Mouse (Mus musculus) stomach, postnatal 0 days (tissue): Measurements from ENCODE around the gene Egln1. TPM values are rescaled to one million over a fixed set of nuclear protein-coding genes. Genes with fewer than 3 reads are reported as not detected.

ENCODE experiments used
- ATAC-seq: fragments of 200-750 bp; cut with Nextera tagmentation; 2 replicates; pipeline ENCODE4 v1.8.0; 2017; ENCODE audit not compliant: low FRiP score, low TSS enrichment
- DNase-seq: peaks from one replicate; pipeline ENCODE4 v3.0.0-alpha.2; 2016; ENCODE audit warnings: low spot score
- H3K27ac ChIP-seq: fragments of 300-500 bp; sonication (generic); replicated peaks from 2 replicates; pipeline ENCODE4 v1.5.1; 2014; ENCODE audit warnings: mild to moderate bottlenecking, control low read depth
- H3K27me3 ChIP-seq: fragments of 300-500 bp; sonication (generic); 2 replicates; pipeline ENCODE4 v1.6.1; 2014; ENCODE audit warnings: low read length; ENCODE audit not compliant: control insufficient read depth, insufficient read depth
- H3K36me3 ChIP-seq: fragments of 300-500 bp; sonication (generic); 2 replicates; pipeline ENCODE4 v1.6.1; 2014; ENCODE audit warnings: low read length, mixed read lengths; ENCODE audit not compliant: control insufficient read depth, insufficient read depth
- H3K4me1 ChIP-seq: fragments of 300-500 bp; sonication (generic); replicated peaks from 2 replicates; pipeline ENCODE4 v1.6.1; 2014; ENCODE audit warnings: antibody characterized with exemption; ENCODE audit not compliant: control insufficient read depth, insufficient read depth
- H3K4me2 ChIP-seq: fragments of 300-500 bp; sonication (generic); replicated peaks from 2 replicates; pipeline ENCODE4 v1.6.1; 2014; ENCODE audit warnings: low read depth, mild to moderate bottlenecking, control low read depth, moderate library complexity
- H3K4me3 ChIP-seq: fragments of 300-500 bp; sonication (generic); 2 replicates; pipeline ENCODE4 v1.5.1; 2014; ENCODE audit warnings: low read depth, low read length, control low read depth
- H3K9ac ChIP-seq: fragments of 300-500 bp; sonication (generic); 2 replicates; pipeline ENCODE4 v1.6.1; 2014; ENCODE audit warnings: mild to moderate bottlenecking, low read length, control low read depth, mixed read lengths
- H3K9me3 ChIP-seq: fragments of 300-500 bp; sonication (generic); 2 replicates; pipeline ENCODE4 v1.6.1; 2016; ENCODE audit warnings: low read length; ENCODE audit not compliant: control insufficient read depth
- CTCF ChIP-seq: IDR thresholded peaks from 2 replicates; pipeline ENCODE4 v1.5.1; 2016; ENCODE audit warnings: antibody characterized with exemption, low read depth, mild to moderate bottlenecking, moderate library complexity
- EP300 ChIP-seq: optimal IDR thresholded peaks from 2 replicates; pipeline ENCODE3; 2016; ENCODE audit warnings: antibody characterized with exemption
- WGBS: fragments of 180-500 bp; shearing (Covaris S2); extraction: QIAGEN DNeasy Blood & Tissue Kit; methylation state at CpG from one replicate; pipeline ENCODE4 v1.1.7; 2014; 5-methylcytosine and 5-hydroxymethylcytosine counted together
- polyA plus RNA-seq: library from polyadenylated mRNA; unstranded; fragments of >200 nt; fragmentation: Nextera tagmentation; extraction: Ambion mirVana; gene quantifications from 2 replicates; pipeline ENCODE4 v1.2.1, GENCODE M21; 2015

Gene Egln1
- polyA plus RNA-seq, 1 experiment from 2014 or later: 7.1 TPM

- no peak for TF ChIP-seq CTCF
- no peak for TF ChIP-seq EP300
Measured at GRCm38 (mm10) chr8:124930086-124930485, 19.0 kb downstream of the Egln1 start.

GRCm38 (mm10) chr8:124929006-124929405 is 20.1 kb downstream of the Egln1 start:
- no peak overlapping the region for H3K4me2 ChIP-seq
- H3K4me1 ChIP-seq: peaks cover 3% of the 10 kb centered on the region; the same call in 1 of the 2 replicates
- WGBS: 76% methylated on average over 11 of the region's 11 CpGs
- no peaks in the 10 kb centered on the region for H3K27me3 ChIP-seq
- H3K9ac ChIP-seq: no peak overlapping the region
- H3K27ac ChIP-seq: 0 out of 2 replicates have a peak overlapping the region, but pooled peaks have one; percentile 8
- no peak for TF ChIP-seq EP300
- TF ChIP-seq CTCF: no peak
- H3K36me3 ChIP-seq: no peaks in the 10 kb centered on the region
- DNase-seq (no peak), ATAC-seq (no peak)
- no peak overlapping the region for H3K4me3 ChIP-seq
- no peaks in the 10 kb centered on the region for H3K9me3 ChIP-seq

More at GRCm38 (mm10) chr8:124930086-124930485, 19.0 kb downstream of the Egln1 start:
- Histone ChIP-seq H3K4me3 (no peak overlapping the region), H3K4me1 (peaks cover 3% of the 10 kb centered on the region; the same call in 1 of the 2 replicates), H3K4me2 (no peak overlapping the region), H3K9me3 (no peaks in the 10 kb centered on the region), H3K27me3 (no peaks in the 10 kb centered on the region), H3K9ac (no peak overlapping the region), H3K27ac (no peak overlapping the region), H3K36me3 (no peaks in the 10 kb centered on the region)
- DNase-seq (no peak), ATAC-seq (no peak)
- 86% methylated on average over 13 of the region's 13 CpGs for WGBS

GRCm38 (mm10) chr8:124926351-124926771 is 22.8 kb downstream of the Egln1 start:
- peaks cover 5% of the 10 kb centered on the region; the same call in 1 of the 2 replicates for H3K4me1 ChIP-seq
- H3K4me2 ChIP-seq: no peak overlapping the region
- peak; percentile 55 for DNase-seq
- no peaks in the 10 kb centered on the region for H3K9me3 ChIP-seq
- H3K27ac ChIP-seq: peak overlapping the region; percentile 84
- no peaks in the 10 kb centered on the region for H3K27me3 ChIP-seq
- H3K9ac ChIP-seq: no peak overlapping the region
- no peak overlapping the region for H3K4me3 ChIP-seq
- TF ChIP-seq CTCF: 0 out of 2 replicates have a peak, but pooled peaks have one; percentile 1
- no peak for TF ChIP-seq EP300
- peak; percentile 74; the same call in 1 of the 2 replicates for ATAC-seq
- H3K36me3 ChIP-seq: no peaks in the 10 kb centered on the region
- 27% methylated on average over 10 of the region's 10 CpGs for WGBS

GRCm38 (mm10) chr8:124925544-124926266 is 23.4 kb downstream of the Egln1 start:
- WGBS: 60% methylated on average over 14 of the region's 14 CpGs
- Histone ChIP-seq H3K4me1 (peaks cover 5% of the 10 kb centered on the region; the same call in 1 of the 2 replicates), H3K27me3 (no peaks in the 10 kb centered on the region), H3K27ac (peak overlapping the region; percentile 77), H3K9me3 (no peaks in the 10 kb centered on the region), H3K9ac (no peak overlapping the region), H3K4me3 (no peak overlapping the region), H3K4me2 (no peak overlapping the region), H3K36me3 (no peaks in the 10 kb centered on the region)
- TF ChIP-seq CTCF (no peak), EP300 (no peak)
- ATAC-seq: no peak
- no peak for DNase-seq

- Histone ChIP-seq H3K9ac (no peak overlapping the region), H3K4me3 (no peak overlapping the region), H3K27me3 (no peaks in the 10 kb centered on the region), H3K9me3 (no peaks in the 10 kb centered on the region), H3K27ac (0 out of 2 replicates have a peak overlapping the region, but pooled peaks have one; percentile 18), H3K36me3 (no peaks in the 10 kb centered on the region), H3K4me2 (no peak overlapping the region), H3K4me1 (peaks cover 5% of the 10 kb centered on the region; the same call in 1 of the 2 replicates)
- no peak for TF ChIP-seq EP300
- no peak for TF ChIP-seq CTCF
- WGBS: 82% methylated on average over 15 of the region's 15 CpGs
- no peak for ATAC-seq
- DNase-seq: no peak
Measured at GRCm38 (mm10) chr8:124923971-124924652, 25.0 kb downstream of the Egln1 start.
